Mouse (Mus musculus): ENCODE measurements around the gene Otulinl.
"Not testable (repeated sequence)": the region's sequence is repeated elsewhere in the genome, so short reads cannot be mapped to it uniquely, and the experiment has no call there.

DNA sequence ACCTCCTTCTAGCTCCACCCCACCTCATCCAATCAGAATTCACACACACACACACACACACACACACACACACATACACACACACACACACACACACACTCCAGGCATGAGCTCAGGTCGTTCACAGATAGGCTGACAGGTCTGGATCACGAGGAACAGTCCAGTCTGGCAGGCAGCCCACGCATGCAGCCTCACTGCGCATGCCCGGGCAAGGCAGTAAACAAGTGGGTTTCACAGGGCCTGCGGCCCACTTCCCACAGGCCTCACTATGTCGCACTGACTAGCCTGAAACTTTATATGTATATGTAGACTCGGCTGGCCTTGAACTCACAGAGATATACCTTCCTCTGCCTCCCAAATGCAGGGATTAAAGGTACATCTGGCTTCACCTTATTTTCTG lies 38.9 kb upstream of the Otulinl start:
- not testable (repeated sequence) for TF ChIP-seq EP300, CTCF (IDR thresholded peaks at IDR 0.05)
